9 mouse cellular contexts compared by ENCODE assay signal in the genomic region with DNA sequence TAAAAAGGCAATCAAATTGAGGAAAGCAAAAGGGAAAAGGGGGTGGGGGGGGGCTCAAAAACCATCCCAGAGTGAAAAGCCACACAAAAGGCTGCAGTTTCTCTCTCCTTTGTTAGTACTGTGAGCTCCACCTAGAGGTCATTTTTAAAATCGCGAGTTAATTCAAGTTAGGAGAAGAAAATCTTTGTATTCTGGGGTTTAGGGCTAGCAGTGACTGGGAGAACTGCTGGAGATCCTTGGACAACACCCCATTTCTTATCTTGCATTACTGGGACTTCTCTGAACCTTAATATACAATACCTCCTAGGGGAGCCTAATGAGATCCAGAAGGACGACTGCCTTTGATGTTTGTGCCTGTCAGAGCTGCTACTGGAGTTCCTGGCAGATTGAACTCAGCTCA.
DNase-seq lines count a peak whose midpoint lies in the region; ATAC-seq and TF ChIP-seq lines count a peak whose summit lies in the region.
"Had no signal": no experiment of that assay in that cellular context is flagged by ENCODE, and none has a peak within 500 bp of the region (broad histone marks: within the 10 kb centered on the region; RNA-seq: fewer than 3 reads in every experiment).

No protein-coding gene starts in this region.

- no peak overlapping the region for H3K27ac ChIP-seq in embryonic facial prominence, embryonic 10.5 days (replicated peaks)
- H3K27ac ChIP-seq in lung, postnatal 0 days (ENCODE audit: low read length) = no peak overlapping the region
- no peak overlapping the region for H3K27ac ChIP-seq in intestine, embryonic 15.5 days
- H3K27ac ChIP-seq: liver, embryonic 13.5 days had no signal

- H3K9me3 ChIP-seq in embryonic facial prominence, embryonic 10.5 days = no peaks in the 10 kb centered on the region
- H3K9me3 ChIP-seq in lung, postnatal 0 days (ENCODE audit: low read length) = no peaks in the 10 kb centered on the region
- H3K9me3 ChIP-seq in intestine, embryonic 15.5 days = no peaks in the 10 kb centered on the region
- H3K9me3 ChIP-seq: liver, embryonic 13.5 days had no signal

- TF ChIP-seq EP300 in lung, postnatal 0 days (IDR thresholded peaks at IDR 0.05) = no peak

- ATAC-seq in lung, postnatal 0 days = no peak
- ATAC-seq in intestine, embryonic 15.5 days = no peak

- no peaks in the 10 kb centered on the region for H3K4me1 ChIP-seq in embryonic facial prominence, embryonic 10.5 days
- H3K4me1 ChIP-seq in lung, postnatal 0 days (ENCODE audit: insufficient read depth, low read depth, low read length) = no peaks in the 10 kb centered on the region
- no peaks in the 10 kb centered on the region for H3K4me1 ChIP-seq in intestine, embryonic 15.5 days (replicated peaks)
- H3K4me1 ChIP-seq: liver, embryonic 13.5 days had no signal

- peak; percentile 6 to 66 for DNase-seq in layer of hippocampus, postnatal 14 days (ENCODE audit: low spot score in 2 of 2)
- DNase-seq in layer of hippocampus, postnatal 25 days (ENCODE audit: extremely low spot score in 1 of 2, low spot score in 1 of 2) = no peak
- DNase-seq in brain, adult 2 months (ENCODE audit: low read depth, low spot score) = peak; percentile 83
- peak; percentile 19 for DNase-seq in embryonic facial prominence, embryonic 10.5 days (ENCODE audit: low spot score)
- peak; percentile 27 for DNase-seq in lung, postnatal 0 days (ENCODE audit: low spot score)
- no peak for DNase-seq in adrenal gland, adult 18-20 months (ENCODE audit: low spot score in 2 of 2)
- DNase-seq in frontal cortex, postnatal 14 days (ENCODE audit: low spot score in 2 of 2) = no peak
- DNase-seq: liver, embryonic 13.5 days had no signal

- peak; percentile 55 for TF ChIP-seq CTCF in lung, postnatal 0 days (IDR thresholded peaks at IDR 0.05)

- 14% methylated on average over 3 of the region's 3 CpGs for WGBS in embryonic facial prominence, embryonic 10.5 days
- 7% methylated on average over 3 of the region's 3 CpGs for WGBS in lung, postnatal 0 days
- 4% methylated on average over 3 of the region's 3 CpGs for WGBS in intestine, embryonic 15.5 days

- H3K4me3 ChIP-seq in embryonic facial prominence, embryonic 10.5 days = no peak overlapping the region
- H3K4me3 ChIP-seq in lung, postnatal 0 days (ENCODE audit: low read depth, low read length) = no peak overlapping the region
- no peak overlapping the region for H3K4me3 ChIP-seq in intestine, embryonic 15.5 days (replicated peaks)
- H3K4me3 ChIP-seq: liver, embryonic 13.5 days had no signal

- H3K9ac ChIP-seq in lung, postnatal 0 days (replicated peaks; ENCODE audit: low read depth) = no peak overlapping the region
- H3K9ac ChIP-seq in intestine, embryonic 15.5 days = no peak overlapping the region
- H3K9ac ChIP-seq: liver, embryonic 13.5 days had no signal

- peaks cover 22% of the 10 kb centered on the region for H3K27me3 ChIP-seq in embryonic facial prominence, embryonic 10.5 days (replicated peaks; ENCODE audit: low read depth, poor library complexity, severe bottlenecking)
- H3K27me3 ChIP-seq in lung, postnatal 0 days (replicated peaks; ENCODE audit: insufficient read depth, low read length) = no peaks in the 10 kb centered on the region
- H3K27me3 ChIP-seq in intestine, embryonic 15.5 days (replicated peaks) = no peaks in the 10 kb centered on the region
- H3K27me3 ChIP-seq: liver, embryonic 13.5 days had no signal

- no peaks in the 10 kb centered on the region for H3K36me3 ChIP-seq in embryonic facial prominence, embryonic 10.5 days (replicated peaks)
- H3K36me3 ChIP-seq in lung, postnatal 0 days (ENCODE audit: insufficient read depth, low read length) = no peaks in the 10 kb centered on the region
- H3K36me3 ChIP-seq in intestine, embryonic 15.5 days = no peaks in the 10 kb centered on the region
- H3K36me3 ChIP-seq: liver, embryonic 13.5 days had no signal

- H3K4me2 ChIP-seq in lung, postnatal 0 days (replicated peaks; ENCODE audit: low read depth, low read length) = no peak overlapping the region
- H3K4me2 ChIP-seq in intestine, embryonic 15.5 days (replicated peaks) = no peak overlapping the region
- H3K4me2 ChIP-seq: liver, embryonic 13.5 days had no signal

Comparison
In these comparisons a context has a peak if more than half of its experiments do, and no peak if none do; other contexts are left out.
1. DNase-seq: peak in layer of hippocampus, postnatal 14 days (2 of 2), brain, adult 2 months (single experiment), embryonic facial prominence, embryonic 10.5 days (single experiment) and lung, postnatal 0 days (single experiment); none in layer of hippocampus, postnatal 25 days (0 of 2), adrenal gland, adult 18-20 months (0 of 2) and frontal cortex, postnatal 14 days (0 of 2).